Mouse (Mus musculus): Measurements from ENCODE around the gene Maml2.

GRCm38 (mm10) chr9:13514435-13514834 is 216.7 kb downstream of the Maml2 start:
- TF ChIP-seq ZC3H11A (IDR thresholded peaks at IDR 0.05; ENCODE audit: borderline replicate concordance, low read depth, low read length) (no peak), CHD2 (IDR thresholded peaks at IDR 0.05; ENCODE audit: low read depth, low read length) (no peak), MAFK (IDR thresholded peaks at IDR 0.05; ENCODE audit: insufficient read depth, low read depth, low read length) (no peak), ZNF384 (IDR thresholded peaks at IDR 0.05; ENCODE audit: low read depth, low read length) (no peak), HCFC1 (IDR thresholded peaks at IDR 0.05; ENCODE audit: borderline replicate concordance, insufficient read depth, low read length) (no peak)
